Mouse (Mus musculus): ENCODE measurements at regions not wholly inside any gene's neighbourhood (a gene's known extent, or its start where the extent isn't known, plus 50 kb on each side); places are given as distances from the start of the nearest gene placed in this dataset.

GRCm38 (mm10) chr4:95487323-95487722 is 70.0 kb upstream of the Fggy start:
- no peak for DNase-seq (ENCODE audit: low spot score in 2 of 2)

GRCm38 (mm10) chr4:95487969-95488368 is 69.3 kb upstream of the Fggy start:
- no peak for DNase-seq (ENCODE audit: low spot score in 2 of 2)

- no peak for DNase-seq (ENCODE audit: low spot score in 2 of 2)
Observed at GRCm38 (mm10) chr4:95489059-95489458, 68.2 kb upstream of the Fggy start.

GRCm38 (mm10) chr4:95500265-95500664 is 57.0 kb upstream of the Fggy start:
- peak in 1 of 2 experiments; percentile 13 for DNase-seq (ENCODE audit: low spot score in 2 of 2)

- DNase-seq (ENCODE audit: low spot score in 2 of 2), result no peak
Observed at GRCm38 (mm10) chr4:95501164-95501563, 56.1 kb upstream of the Fggy start.

GRCm38 (mm10) chr4:95507141-95507945 is 50.0 kb upstream of the Fggy start:
- DNase-seq (ENCODE audit: low spot score in 2 of 2), result peak in 1 of 2 experiments; percentile 26
